Mouse (Mus musculus) limb, embryonic 14.5 days (tissue): ENCODE results near the gene Itga2b. TPM values are rescaled to one million over a fixed set of nuclear protein-coding genes. Genes with fewer than 3 reads are reported as not detected.

Experiments used
- ATAC-seq: fragments of 200-750 bp; cut with Nextera tagmentation; 2 replicates; pipeline ENCODE4 v1.8.0; 2017; ENCODE audit warnings: low read depth, moderate number of reproducible peaks, moderate TSS enrichment; ENCODE audit not compliant: low FRiP score
- DNase-seq: peaks from one replicate; pipeline ENCODE4 v3.0.0-alpha.2; 2015; ENCODE audit warnings: low spot score
- H3K27ac ChIP-seq: fragments of 300-500 bp; sonication (generic); replicated peaks from 2 replicates; pipeline ENCODE4 v1.5.1; 2014; ENCODE audit warnings: low read depth, mild to moderate bottlenecking, low read length, moderate library complexity, mixed read lengths
- H3K27me3 ChIP-seq: fragments of 300-500 bp; sonication (generic); 2 replicates; pipeline ENCODE4 v1.6.1; 2014; ENCODE audit warnings: low read length, mixed read lengths; ENCODE audit not compliant: control insufficient read depth, insufficient read depth
- H3K36me3 ChIP-seq: fragments of 300-500 bp; sonication (generic); 2 replicates; pipeline ENCODE4 v1.6.1; 2014; ENCODE audit warnings: mild to moderate bottlenecking, low read length, moderate library complexity, mixed read lengths; ENCODE audit not compliant: control insufficient read depth, insufficient read depth
- H3K4me1 ChIP-seq: fragments of 300-500 bp; sonication (generic); 2 replicates; pipeline ENCODE4 v1.6.1; 2014; ENCODE audit warnings: antibody characterized with exemption, low read length, mixed read lengths; ENCODE audit not compliant: control insufficient read depth, insufficient read depth
- H3K4me2 ChIP-seq: fragments of 300-500 bp; sonication (generic); replicated peaks from 2 replicates; pipeline ENCODE4 v1.6.1; 2014; ENCODE audit warnings: low read depth, mild to moderate bottlenecking, low read length, moderate library complexity; ENCODE audit not compliant: severe bottlenecking
- H3K4me3 ChIP-seq: fragments of 300-500 bp; sonication (generic); replicated peaks from 2 replicates; pipeline ENCODE4 v1.5.1; 2014; ENCODE audit warnings: low read length
- H3K9ac ChIP-seq: fragments of 300-500 bp; sonication (generic); 2 replicates; pipeline ENCODE4 v1.6.1; 2014; ENCODE audit warnings: mild to moderate bottlenecking, low read depth, low read length, moderate library complexity; ENCODE audit not compliant: severe bottlenecking
- H3K9me3 ChIP-seq: fragments of 300-500 bp; sonication (generic); 2 replicates; pipeline ENCODE4 v1.6.1; 2016; ENCODE audit warnings: low read length; ENCODE audit not compliant: control insufficient read depth
- POLR2A ChIP-seq: fragments of 200-500 bp; IDR thresholded peaks from 2 replicates; pipeline ENCODE4 v1.8.0; 2012; ENCODE audit warnings: inconsistent platforms, mild to moderate bottlenecking, moderate library complexity, borderline replicate concordance; ENCODE audit not compliant: insufficient read depth, insufficient read length; ENCODE audit errors: extremely low read depth
- WGBS: fragments of 180-500 bp; shearing (Covaris S2); extraction: QIAGEN DNeasy Blood & Tissue Kit; methylation state at CpG from one replicate; pipeline ENCODE4 v1.1.7; 2014; 5-methylcytosine and 5-hydroxymethylcytosine counted together
- polyA plus RNA-seq, 2 experiments: library from polyadenylated mRNA; depleted of rRNA in 1 of 2; stranded (reverse) in 1 of 2; unstranded in 1 of 2; fragments of >200 nt; fragmentation: Nextera tagmentation in 1 of 2; extraction: Ambion mirVana in 1 of 2; gene quantifications; 2 replicates each; pipeline versions ENCODE4 v1.2.1 to v1.2.3; 2012 to 2014

The Itga2b gene
- polyA plus RNA-seq, 2 experiments = 3.5 to 7.0 TPM

GRCm38 (mm10) chr11:102486733-102487386 is 16.9 kb upstream of the Itga2b start:
- no peak overlapping the region for H3K4me2 ChIP-seq
- no peak overlapping the region for H3K9ac ChIP-seq
- peak; percentile 72 for DNase-seq
- no peaks in the 10 kb centered on the region for H3K27me3 ChIP-seq
- H3K4me1 ChIP-seq = no peaks in the 10 kb centered on the region
- H3K4me3 ChIP-seq = no peak overlapping the region
- no peak for TF ChIP-seq POLR2A
- H3K9me3 ChIP-seq = no peaks in the 10 kb centered on the region
- H3K27ac ChIP-seq = no peak overlapping the region
- WGBS = 72% methylated on average over 11 of the region's 11 CpGs
- H3K36me3 ChIP-seq = peaks cover 47% of the 10 kb centered on the region
- ATAC-seq = peak; percentile 72; the same call in 1 of the 2 replicates

DNA sequence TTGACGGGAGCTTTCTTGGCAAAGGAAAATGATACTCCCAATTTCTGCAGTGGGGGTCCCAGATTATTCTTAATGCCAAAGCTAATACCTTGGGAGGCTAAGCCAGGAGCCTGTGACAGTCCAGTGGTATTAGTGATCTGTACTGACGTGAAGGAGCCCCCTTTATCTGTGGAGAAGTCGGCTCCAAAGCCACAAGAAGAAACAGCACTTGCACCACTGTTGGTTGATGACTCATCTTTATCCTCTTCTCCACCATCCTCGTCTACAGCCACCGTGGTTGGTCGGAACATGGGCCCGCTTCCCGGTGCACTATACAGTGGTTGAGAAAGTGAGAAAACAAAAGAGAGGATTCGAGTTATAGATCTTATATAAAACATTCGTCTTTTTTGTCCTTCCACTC is 11.9 kb upstream of the Itga2b start:
- no peak overlapping the region for H3K27ac ChIP-seq
- H3K4me2 ChIP-seq = no peak overlapping the region
- no peaks in the 10 kb centered on the region for H3K27me3 ChIP-seq
- no peak for DNase-seq
- WGBS = 93% methylated on average over 10 of the region's 10 CpGs
- peaks cover 80% of the 10 kb centered on the region for H3K36me3 ChIP-seq
- no peak for ATAC-seq
- H3K9ac ChIP-seq = no peak overlapping the region
- H3K9me3 ChIP-seq = no peaks in the 10 kb centered on the region
- no peak for TF ChIP-seq POLR2A
- H3K4me3 ChIP-seq = no peak overlapping the region
- H3K4me1 ChIP-seq = no peaks in the 10 kb centered on the region

DNA sequence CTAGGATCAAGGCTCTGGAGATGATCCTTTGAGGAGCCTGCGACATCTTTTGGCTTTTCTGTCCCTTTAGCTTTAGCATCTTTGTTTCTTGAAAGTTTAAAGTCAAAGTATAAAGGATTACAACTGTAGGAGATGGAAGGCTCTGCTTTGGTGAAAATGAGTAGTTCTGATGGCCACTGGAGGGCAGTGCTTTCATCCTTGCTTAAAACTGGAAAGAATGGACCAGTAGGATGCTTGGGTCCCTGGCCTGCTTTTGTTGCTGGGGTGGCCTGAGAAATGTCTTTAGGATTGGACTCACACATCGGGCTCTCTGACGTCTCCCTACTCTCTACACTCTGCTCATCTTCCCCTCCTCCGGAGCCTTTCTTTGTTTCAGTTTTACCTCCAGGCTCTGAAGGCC is 11.0 kb upstream of the Itga2b start:
- H3K4me1 ChIP-seq = no peaks in the 10 kb centered on the region
- 92% methylated on average over 4 of the region's 4 CpGs for WGBS
- DNase-seq (no peak), ATAC-seq (no peak)
- peaks cover 76% of the 10 kb centered on the region for H3K36me3 ChIP-seq
- H3K9me3 ChIP-seq = no peaks in the 10 kb centered on the region
- H3K4me3 ChIP-seq = no peak overlapping the region
- no peak overlapping the region for H3K4me2 ChIP-seq
- no peak overlapping the region for H3K9ac ChIP-seq
- TF ChIP-seq POLR2A = no peak
- H3K27ac ChIP-seq = no peak overlapping the region
- H3K27me3 ChIP-seq = no peaks in the 10 kb centered on the region

- Histone ChIP-seq H3K4me1 (no peaks in the 10 kb centered on the region), H3K4me2 (no peak overlapping the region), H3K9me3 (no peaks in the 10 kb centered on the region), H3K4me3 (no peak overlapping the region), H3K9ac (no peak overlapping the region), H3K27ac (no peak overlapping the region), H3K27me3 (no peaks in the 10 kb centered on the region), H3K36me3 (peaks cover 78% of the 10 kb centered on the region)
- 97% methylated on average over 15 of the region's 15 CpGs for WGBS
- ATAC-seq = no peak
- no peak for DNase-seq
- TF ChIP-seq POLR2A = no peak
Observed at GRCm38 (mm10) chr11:102480111-102480510, 10.2 kb upstream of the Itga2b start.

- WGBS = 97% methylated on average over 23 of the region's 23 CpGs
Observed at GRCm38 (mm10) chr11:102479581-102479980, 9.7 kb upstream of the Itga2b start.

GRCm38 (mm10) chr11:102478671-102479070 is 8.7 kb upstream of the Itga2b start:
- no peak overlapping the region for H3K27ac ChIP-seq
- H3K4me3 ChIP-seq = no peak overlapping the region
- 97% methylated on average over 3 of the region's 3 CpGs for WGBS
- DNase-seq (no peak), ATAC-seq (no peak)
- TF ChIP-seq POLR2A = no peak
- H3K27me3 ChIP-seq = no peaks in the 10 kb centered on the region
- peaks cover 67% of the 10 kb centered on the region for H3K36me3 ChIP-seq
- no peak overlapping the region for H3K9ac ChIP-seq
- H3K4me2 ChIP-seq = no peak overlapping the region
- no peaks in the 10 kb centered on the region for H3K4me1 ChIP-seq
- no peaks in the 10 kb centered on the region for H3K9me3 ChIP-seq

More at GRCm38 (mm10) chr11:102479581-102479980, 9.7 kb upstream of the Itga2b start:
- Histone ChIP-seq H3K9me3 (no peaks in the 10 kb centered on the region), H3K9ac (no peak overlapping the region), H3K4me2 (no peak overlapping the region), H3K4me1 (no peaks in the 10 kb centered on the region), H3K36me3 (peaks cover 73% of the 10 kb centered on the region), H3K4me3 (no peak overlapping the region), H3K27ac (no peak overlapping the region), H3K27me3 (no peaks in the 10 kb centered on the region)
- DNase-seq (no peak), ATAC-seq (no peak)
- TF ChIP-seq POLR2A = no peak
